In genomic region chr2:169133855-169134254, GRCm38 (mm10) we compare ENCODE assay signal across 10 mouse cellular contexts.
DNase-seq lines count a peak whose midpoint lies in the region; ATAC-seq and TF ChIP-seq lines count a peak whose summit lies in the region.
"Had no signal": no experiment of that assay in that cellular context is flagged by ENCODE, and none has a peak within 500 bp of the region (broad histone marks: within the 10 kb centered on the region; RNA-seq: fewer than 3 reads in every experiment).

No protein-coding gene starts in this region.

- no peaks in the 10 kb centered on the region for H3K9me3 ChIP-seq in hindbrain, postnatal 0 days (ENCODE audit: low read length)
- no peaks in the 10 kb centered on the region for H3K9me3 ChIP-seq in hindbrain, embryonic 16.5 days (ENCODE audit: control insufficient read depth, low read length)

- peak; percentile 17 for DNase-seq in hindbrain, postnatal 0 days (ENCODE audit: low spot score)
- peak; percentile 34 for DNase-seq in retina, postnatal 1 day
- no peak for DNase-seq in retina, embryonic 14.5 days (ENCODE audit: low spot score)
- peak; percentile 5 for DNase-seq in lung, postnatal 14 days
- DNase-seq in layer of hippocampus, adult 8-10 months (ENCODE audit: low spot score in 2 of 2), result no peak
- DNase-seq: cerebellum, postnatal 10 days; thymus, postnatal 36 days had no signal

- no peak overlapping the region for H3K4me3 ChIP-seq in hindbrain, postnatal 0 days (ENCODE audit: low read length)
- no peak overlapping the region for H3K4me3 ChIP-seq in hindbrain, embryonic 16.5 days (ENCODE audit: low read length)
- H3K4me3 ChIP-seq: erythroblast, embryonic 14.5 days had no signal

- no peak for TF ChIP-seq CTCF in hindbrain, postnatal 0 days (IDR thresholded peaks at IDR 0.05; ENCODE audit: low read depth)

- no peaks in the 10 kb centered on the region for H3K27me3 ChIP-seq in hindbrain, postnatal 0 days (ENCODE audit: insufficient read depth, low read length)
- H3K27me3 ChIP-seq in hindbrain, embryonic 16.5 days (replicated peaks; ENCODE audit: control insufficient read depth, insufficient read depth, low read length), result no peaks in the 10 kb centered on the region

- WGBS in hindbrain, postnatal 0 days, result 22% methylated on average over 15 of the region's 15 CpGs
- 41% methylated on average over 15 of the region's 15 CpGs for WGBS in hindbrain, embryonic 16.5 days

- no peak overlapping the region for H3K4me2 ChIP-seq in hindbrain, postnatal 0 days (ENCODE audit: low read depth, low read length)
- no peak overlapping the region for H3K4me2 ChIP-seq in hindbrain, embryonic 16.5 days (ENCODE audit: low read length)

- no peak overlapping the region for H3K27ac ChIP-seq in hindbrain, postnatal 0 days
- no peak overlapping the region; the same call in 1 of the 2 replicates for H3K27ac ChIP-seq in hindbrain, embryonic 16.5 days (ENCODE audit: low read depth, low read length)

- no peaks in the 10 kb centered on the region for H3K36me3 ChIP-seq in hindbrain, postnatal 0 days (ENCODE audit: insufficient read depth, low read length)
- no peaks in the 10 kb centered on the region for H3K36me3 ChIP-seq in hindbrain, embryonic 16.5 days (ENCODE audit: control insufficient read depth, insufficient read depth, low read length)

- no peak overlapping the region for H3K9ac ChIP-seq in hindbrain, postnatal 0 days (replicated peaks; ENCODE audit: low read length)
- no peak overlapping the region for H3K9ac ChIP-seq in hindbrain, embryonic 16.5 days (ENCODE audit: low read depth, low read length)

- no peak for ATAC-seq in hindbrain, postnatal 0 days
- ATAC-seq in hindbrain, embryonic 16.5 days, result no peak
- no peak for ATAC-seq in megakaryocyte-erythroid progenitor cell, adult 5-6 weeks (replicated peaks; ENCODE audit: low FRiP score, low TSS enrichment, poor library complexity, severe bottlenecking)

- no peaks in the 10 kb centered on the region for H3K4me1 ChIP-seq in hindbrain, postnatal 0 days (ENCODE audit: insufficient read depth, low read length)
- H3K4me1 ChIP-seq in hindbrain, embryonic 16.5 days (ENCODE audit: control insufficient read depth, insufficient read depth, low read depth, low read length), result peaks cover 11% of the 10 kb centered on the region

Comparison
In these comparisons a context has a peak if more than half of its experiments do, and no peak if none do; other contexts are left out.
1. DNase-seq: peak in hindbrain, postnatal 0 days (single experiment), retina, postnatal 1 day (single experiment) and lung, postnatal 14 days (single experiment); none in retina, embryonic 14.5 days (single experiment) and layer of hippocampus, adult 8-10 months (0 of 2).